Mouse (Mus musculus) MEL (cell line): ENCODE measurements around the gene Csmd2.

Source experiments
- CTCF ChIP-seq, 3 experiments: IDR thresholded peaks in 2 of 3; conservative IDR thresholded peaks in 1 of 3; 2 replicates each; pipeline ENCODE4 v1.5.1; 2011 to 2012; ENCODE audit warnings: low read length in 3 of 3, low read depth in 2 of 3, mild to moderate bottlenecking in 2 of 3, improper control_type of control experiment in 1 of 3, inconsistent platforms in 1 of 3, mixed read lengths in 1 of 3, moderate library complexity in 1 of 3; ENCODE audit not compliant: control insufficient read depth in 1 of 3, insufficient read depth in 1 of 3, poor library complexity in 1 of 3, severe bottlenecking in 1 of 3
- ETS1 ChIP-seq: IDR thresholded peaks from 2 replicates; pipeline ENCODE4 v1.6.1; 2012; ENCODE audit warnings: low read depth, mild to moderate bottlenecking, inconsistent platforms, low read length, improper control_type of control experiment, moderate library complexity
- HCFC1 ChIP-seq: IDR thresholded peaks from 2 replicates; pipeline ENCODE4 v1.6.1; 2012; ENCODE audit warnings: low read depth, mild to moderate bottlenecking, inconsistent platforms, low read length, improper control_type of control experiment, moderate library complexity
- KAT2A ChIP-seq: conservative IDR thresholded peaks from 2 replicates; pipeline ENCODE4 v1.6.1; 2012; ENCODE audit warnings: low read depth, low read length, improper control_type of control experiment, inconsistent platforms
- MAFK ChIP-seq: IDR thresholded peaks from 2 replicates; pipeline ENCODE4 v1.6.1; 2011; ENCODE audit warnings: low read depth, mild to moderate bottlenecking, low read length, improper control_type of control experiment, borderline replicate concordance
- TCF12 ChIP-seq: IDR thresholded peaks from 2 replicates; pipeline ENCODE4 v1.6.1; 2014; ENCODE audit warnings: low read depth, mild to moderate bottlenecking, inconsistent platforms, low read length, improper control_type of control experiment, moderate library complexity
- UBTF ChIP-seq: IDR thresholded peaks from 2 replicates; pipeline ENCODE4 v1.6.1; 2012; ENCODE audit warnings: low read depth, mild to moderate bottlenecking, inconsistent platforms, low read length, improper control_type of control experiment, moderate library complexity, borderline replicate concordance; ENCODE audit not compliant: insufficient read depth
- USF1 ChIP-seq: IDR thresholded peaks from 2 replicates; pipeline ENCODE4 v1.6.1; 2014; ENCODE audit warnings: low read depth, mild to moderate bottlenecking, inconsistent platforms, low read length, improper control_type of control experiment, moderate library complexity
- ZKSCAN1 ChIP-seq: IDR thresholded peaks from 2 replicates; pipeline ENCODE4 v1.6.1; 2012; ENCODE audit warnings: low read depth, mild to moderate bottlenecking, inconsistent platforms, low read length, improper control_type of control experiment, moderate library complexity

DNA sequence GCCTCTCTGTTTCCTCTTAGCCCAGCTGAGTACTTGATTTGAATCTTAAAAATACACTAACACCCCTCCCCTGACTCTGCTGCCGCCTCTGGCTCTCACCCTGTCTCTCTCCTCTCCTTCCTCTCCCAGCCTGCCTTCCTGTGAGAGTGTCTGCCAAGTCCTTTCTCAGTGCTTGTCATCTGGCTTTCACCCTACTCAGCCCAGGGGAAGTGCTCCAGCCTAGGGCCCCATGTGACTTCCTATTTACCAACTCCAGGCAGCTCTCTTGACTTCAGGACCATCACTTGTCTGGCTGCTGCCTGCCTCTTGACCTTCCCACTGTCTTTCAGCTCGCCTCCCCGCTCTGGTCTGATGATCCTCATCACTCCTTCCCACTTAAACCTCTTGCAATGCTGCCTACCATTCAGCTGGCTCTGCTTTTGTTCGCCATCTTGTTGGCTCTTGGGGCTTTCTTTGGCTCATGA is 15.0 kb downstream of the Csmd2 start:
- TF ChIP-seq CTCF (IDR thresholded peaks at IDR 0.05 in 2 of 3, conservative IDR thresholded peaks at IDR 0.05 in 1 of 3; ENCODE audit: control insufficient read depth in 1 of 3, insufficient read depth in 1 of 3, low read depth in 2 of 3, low read length in 3 of 3, poor library complexity in 1 of 3, severe bottlenecking in 1 of 3) (no peak), MAFK (no peak), TCF12 (no peak), ETS1 (no peak), USF1 (no peak), KAT2A (no peak), UBTF (no peak), ZKSCAN1 (no peak), HCFC1 (no peak)
